Mouse (Mus musculus): ENCODE results near the gene Hist1h1e. TPM values are rescaled to one million over a fixed set of nuclear protein-coding genes. Genes with fewer than 3 reads are reported as not detected.
A peak's percentile ranks its signal among the peaks of the same experiment; 100 is the strongest.

Gene Hist1h1e
- polyA plus RNA-seq, 1 experiment from 2014 or later = 17.6 TPM

DNA sequence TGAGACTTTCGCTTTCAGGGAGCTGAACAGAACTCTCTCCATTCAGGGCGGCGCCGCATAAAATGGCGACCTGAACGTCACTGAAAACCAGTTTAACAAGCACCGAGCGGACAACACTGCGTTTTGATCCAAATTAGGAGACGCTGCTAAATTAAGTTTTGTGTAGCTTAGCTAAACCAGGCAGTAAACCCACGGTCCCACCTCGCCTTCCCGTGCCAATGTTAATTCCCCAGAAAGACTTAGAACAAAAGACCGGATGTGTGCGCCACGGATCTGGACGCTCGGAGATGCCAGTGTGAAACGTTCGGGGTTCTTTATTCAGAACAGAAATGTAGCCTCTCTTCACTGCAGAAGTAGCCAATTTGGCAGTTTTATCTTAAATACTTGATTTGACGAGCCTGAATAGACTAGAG is 37.3 kb downstream of the Hist1h1e start:
- Histone ChIP-seq H3K9me3 (ENCODE audit: control insufficient read depth, low read length) (no peaks in the 10 kb centered on the region), H3K4me2 (replicated peaks; ENCODE audit: low read depth, low read length) (peak overlapping the region; percentile 60), H3K9ac (ENCODE audit: low read depth, low read length) (peak overlapping the region; percentile 71), H3K36me3 (ENCODE audit: control insufficient read depth, insufficient read depth, low read length) (no peaks in the 10 kb centered on the region), H3K4me3 (ENCODE audit: low read length) (peak overlapping the region; percentile 44), H3K27ac (ENCODE audit: low read depth, low read length) (peak overlapping the region; percentile 93), H3K4me1 (ENCODE audit: control insufficient read depth, insufficient read depth, low read length) (peaks cover 17% of the 10 kb centered on the region), H3K27me3 (ENCODE audit: control insufficient read depth, insufficient read depth, low read length) (no peaks in the 10 kb centered on the region)
- WGBS = under 1% methylated on average over 21 of the region's 21 CpGs
- ATAC-seq (ENCODE audit: low FRiP score, low TSS enrichment) = no peak

DNA sequence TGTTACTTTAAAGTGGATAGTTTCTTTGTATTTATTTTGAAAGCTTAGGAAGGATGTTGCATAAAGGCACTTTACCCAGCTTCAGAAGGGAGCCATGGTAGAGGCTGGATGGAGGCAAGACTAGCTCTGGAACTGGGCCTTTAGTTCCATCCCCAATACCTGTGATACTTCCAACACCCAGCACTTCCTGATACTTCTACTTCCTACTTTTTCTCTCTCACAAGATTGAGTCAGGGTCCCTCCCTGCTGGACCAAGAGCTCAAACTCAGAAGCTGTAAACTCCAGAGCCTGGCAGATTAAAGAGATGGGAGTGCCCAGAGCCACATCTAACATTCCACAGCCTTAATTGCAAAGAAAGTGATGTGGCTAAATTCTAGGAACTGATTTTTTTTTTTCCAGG is 38.0 kb downstream of the Hist1h1e start:
- peak overlapping the region; percentile 93 for H3K27ac ChIP-seq (ENCODE audit: low read depth, low read length)
- ATAC-seq (ENCODE audit: low FRiP score, low TSS enrichment) = no peak
- peak overlapping the region; percentile 44 for H3K4me3 ChIP-seq (ENCODE audit: low read length)
- H3K27me3 ChIP-seq (ENCODE audit: control insufficient read depth, insufficient read depth, low read length) = no peaks in the 10 kb centered on the region
- H3K36me3 ChIP-seq (ENCODE audit: control insufficient read depth, insufficient read depth, low read length) = no peaks in the 10 kb centered on the region
- no peaks in the 10 kb centered on the region for H3K9me3 ChIP-seq (ENCODE audit: control insufficient read depth, low read length)
- peak overlapping the region; percentile 60 for H3K4me2 ChIP-seq (replicated peaks; ENCODE audit: low read depth, low read length)
- H3K9ac ChIP-seq (ENCODE audit: low read depth, low read length) = peak overlapping the region; percentile 71
- H3K4me1 ChIP-seq (ENCODE audit: control insufficient read depth, insufficient read depth, low read length) = peaks cover 17% of the 10 kb centered on the region

DNA sequence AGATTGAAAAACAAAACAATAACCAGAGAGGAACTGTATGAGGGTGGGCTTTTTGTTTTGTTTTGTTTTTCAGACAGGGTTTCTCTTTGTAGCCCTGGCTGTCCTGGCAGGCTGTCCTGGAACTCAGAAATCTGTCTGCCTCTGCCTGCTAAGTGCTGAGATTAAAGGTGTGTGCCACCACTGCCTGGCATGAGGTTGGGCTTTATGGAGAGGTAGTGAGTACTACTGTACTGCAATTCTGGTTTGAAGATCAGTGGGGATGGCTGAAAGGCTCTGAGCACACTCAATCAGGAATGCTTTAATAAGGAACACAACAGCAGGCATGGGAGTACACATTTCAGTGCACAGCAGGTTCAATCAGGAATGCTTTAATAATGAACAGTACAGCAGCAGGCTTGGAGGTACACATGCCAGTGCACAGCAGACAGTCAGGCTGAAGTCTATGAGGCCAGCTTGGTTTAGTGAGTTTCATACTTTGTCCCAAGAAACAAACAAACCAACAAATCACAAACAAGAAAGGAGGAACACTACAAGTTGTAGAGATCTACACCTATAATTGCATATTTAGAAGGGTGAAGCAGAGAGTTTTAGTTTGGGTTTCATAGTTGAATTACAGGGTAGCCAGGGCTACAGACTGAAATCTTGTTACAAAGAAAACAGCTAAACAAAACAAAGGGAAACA is 38.8 kb downstream of the Hist1h1e start:
- no peak for ATAC-seq (ENCODE audit: low FRiP score, low TSS enrichment)
- peaks cover 17% of the 10 kb centered on the region for H3K4me1 ChIP-seq (ENCODE audit: control insufficient read depth, insufficient read depth, low read length)
- no peak overlapping the region for H3K4me2 ChIP-seq (replicated peaks; ENCODE audit: low read depth, low read length)
- H3K9me3 ChIP-seq (ENCODE audit: control insufficient read depth, low read length) = no peaks in the 10 kb centered on the region
- no peaks in the 10 kb centered on the region for H3K36me3 ChIP-seq (ENCODE audit: control insufficient read depth, insufficient read depth, low read length)
- no peak overlapping the region for H3K4me3 ChIP-seq (ENCODE audit: low read length)
- no peak overlapping the region; the same call in 1 of the 2 replicates for H3K9ac ChIP-seq (ENCODE audit: low read depth, low read length)
- H3K27ac ChIP-seq (ENCODE audit: low read depth, low read length) = peak overlapping the region; percentile 97
- H3K27me3 ChIP-seq (ENCODE audit: control insufficient read depth, insufficient read depth, low read length) = no peaks in the 10 kb centered on the region

DNA sequence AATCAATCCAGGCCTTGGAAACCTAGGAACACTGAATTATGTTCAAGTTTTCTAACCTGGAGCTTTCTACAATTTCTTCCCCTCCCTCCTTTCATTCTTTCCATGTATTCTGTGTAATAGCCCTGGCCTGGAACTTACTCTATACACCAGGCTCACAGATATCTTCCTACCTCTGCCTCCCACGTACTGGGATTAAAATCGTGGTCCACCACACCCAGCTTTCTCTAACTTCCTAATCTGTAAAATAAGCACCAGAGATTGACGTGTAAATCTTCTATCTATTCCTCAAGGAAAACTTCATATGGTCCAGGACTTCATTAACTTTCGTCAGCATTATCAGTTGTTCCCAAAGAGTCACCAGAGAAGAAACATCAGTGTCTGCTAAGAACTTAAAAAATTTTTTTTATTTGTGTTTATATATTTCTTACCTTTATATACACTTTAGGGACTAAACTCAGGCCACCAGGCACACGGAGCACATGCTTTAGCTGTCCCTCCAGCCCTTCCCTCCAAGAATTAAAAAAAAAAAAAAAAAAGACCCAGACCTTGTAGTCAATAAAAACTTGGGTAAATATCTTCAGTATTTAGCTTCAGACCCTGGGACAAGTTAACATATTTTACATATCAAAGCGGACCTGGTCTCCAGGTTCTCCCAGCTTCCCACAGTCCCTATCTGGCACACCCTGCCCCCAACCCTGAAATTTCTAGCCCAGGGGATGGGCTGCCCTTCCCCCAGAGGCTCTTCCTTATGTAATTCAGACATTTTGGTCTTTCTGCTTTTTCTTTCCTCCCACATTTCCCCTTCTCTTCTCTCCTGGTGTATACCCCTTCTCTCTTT is 39.9 kb downstream of the Hist1h1e start:
- H3K9ac ChIP-seq (ENCODE audit: low read depth, low read length) = peak overlapping the region; percentile 84
- H3K27ac ChIP-seq (ENCODE audit: low read depth, low read length) = peak overlapping the region; percentile 97
- 12% methylated on average over 6 of the region's 6 CpGs for WGBS
- peak overlapping the region; percentile 56 for H3K4me3 ChIP-seq (ENCODE audit: low read length)
- no peaks in the 10 kb centered on the region for H3K36me3 ChIP-seq (ENCODE audit: control insufficient read depth, insufficient read depth, low read length)
- H3K4me1 ChIP-seq (ENCODE audit: control insufficient read depth, insufficient read depth, low read length) = peaks cover 17% of the 10 kb centered on the region
- no peaks in the 10 kb centered on the region for H3K27me3 ChIP-seq (ENCODE audit: control insufficient read depth, insufficient read depth, low read length)
- no peaks in the 10 kb centered on the region for H3K9me3 ChIP-seq (ENCODE audit: control insufficient read depth, low read length)
- H3K4me2 ChIP-seq (replicated peaks; ENCODE audit: low read depth, low read length) = peak overlapping the region; percentile 81
- no peak for ATAC-seq (ENCODE audit: low FRiP score, low TSS enrichment)

DNA sequence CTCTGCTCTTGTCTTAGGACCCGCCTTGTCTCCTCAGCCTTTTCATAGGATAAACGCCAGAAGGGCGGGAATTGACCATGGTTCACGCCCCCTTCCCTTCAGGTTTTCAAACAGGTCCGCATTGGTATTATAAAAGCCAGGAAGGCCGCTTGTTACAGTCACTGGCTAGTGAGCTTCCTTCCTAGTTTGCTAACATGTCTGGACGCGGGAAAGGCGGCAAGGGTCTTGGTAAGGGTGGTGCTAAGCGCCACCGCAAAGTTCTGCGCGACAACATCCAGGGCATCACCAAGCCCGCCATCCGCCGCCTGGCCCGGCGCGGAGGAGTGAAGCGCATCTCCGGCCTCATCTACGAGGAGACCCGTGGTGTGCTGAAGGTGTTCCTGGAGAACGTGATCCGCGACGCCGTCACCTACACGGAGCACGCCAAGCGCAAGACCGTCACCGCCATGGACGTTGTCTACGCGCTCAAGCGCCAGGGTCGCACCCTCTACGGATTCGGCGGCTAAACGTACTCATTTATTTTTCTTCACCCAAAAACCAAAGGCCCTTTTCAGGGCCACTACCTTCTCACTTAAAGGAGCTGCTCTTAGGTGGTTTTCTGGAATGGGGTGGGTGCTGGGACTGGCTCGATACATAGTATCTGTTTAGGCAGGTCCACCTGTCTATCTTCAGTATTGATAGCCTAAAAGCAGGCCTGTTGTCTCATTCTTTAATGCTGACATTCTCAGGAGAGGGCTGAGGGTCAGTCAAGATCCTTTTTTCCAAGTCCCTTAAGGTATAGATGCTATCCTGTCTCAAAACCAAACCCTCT is 40.7 kb downstream of the Hist1h1e start, which contains the start of gene Hist1h4d:
Gene Hist1h4d, plus strand, starts transcription at position 191 of the 811 bp plus-strand sequence.
- H3K4me3 ChIP-seq (ENCODE audit: low read length) = peak within 1 kb of the TSS; percentile 56
- peak; percentile 90 for ATAC-seq (ENCODE audit: low FRiP score, low TSS enrichment)
- H3K9me3 ChIP-seq (ENCODE audit: control insufficient read depth, low read length) = no peaks in the 10 kb centered on the region
- H3K4me1 ChIP-seq (ENCODE audit: control insufficient read depth, insufficient read depth, low read length) = peaks cover 20% of the 10 kb centered on the region
- H3K27me3 ChIP-seq (ENCODE audit: control insufficient read depth, insufficient read depth, low read length) = no peaks in the 10 kb centered on the region
- peak within 1 kb of the TSS; percentile 97 for H3K27ac ChIP-seq (ENCODE audit: low read depth, low read length)
- H3K9ac ChIP-seq (ENCODE audit: low read depth, low read length) = peak within 1 kb of the TSS; percentile 84
- no peaks in the 10 kb centered on the region for H3K36me3 ChIP-seq (ENCODE audit: control insufficient read depth, insufficient read depth, low read length)
- H3K4me2 ChIP-seq (replicated peaks; ENCODE audit: low read depth, low read length) = peak within 1 kb of the TSS; percentile 81
- WGBS = under 1% methylated on average over 43 of the region's 43 CpGs

DNA sequence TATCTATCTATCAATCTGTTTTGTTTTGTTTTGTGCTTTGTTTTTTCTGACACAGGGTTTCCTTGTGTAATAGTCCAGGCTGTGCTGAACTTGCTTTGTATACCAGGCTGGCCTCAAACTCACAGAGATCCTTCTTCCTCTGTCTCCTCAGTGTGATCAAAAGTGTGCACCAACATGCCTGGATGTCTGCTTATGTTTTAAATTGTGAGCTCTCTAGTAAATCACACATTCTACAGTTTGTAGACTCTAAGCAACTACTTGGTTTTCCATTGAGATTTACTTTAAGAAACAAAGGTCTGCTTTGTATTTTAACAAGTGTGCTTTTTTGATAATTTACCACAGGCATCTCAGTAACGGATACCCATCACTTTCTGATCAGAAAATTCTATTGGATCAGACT is 44.5 kb downstream of the Hist1h1e start:
- H3K27ac ChIP-seq (ENCODE audit: low read depth, low read length) = 0 out of 2 replicates have a peak overlapping the region, but pooled peaks have one; percentile 37
- H3K27me3 ChIP-seq (ENCODE audit: control insufficient read depth, insufficient read depth, low read length) = no peaks in the 10 kb centered on the region

DNA sequence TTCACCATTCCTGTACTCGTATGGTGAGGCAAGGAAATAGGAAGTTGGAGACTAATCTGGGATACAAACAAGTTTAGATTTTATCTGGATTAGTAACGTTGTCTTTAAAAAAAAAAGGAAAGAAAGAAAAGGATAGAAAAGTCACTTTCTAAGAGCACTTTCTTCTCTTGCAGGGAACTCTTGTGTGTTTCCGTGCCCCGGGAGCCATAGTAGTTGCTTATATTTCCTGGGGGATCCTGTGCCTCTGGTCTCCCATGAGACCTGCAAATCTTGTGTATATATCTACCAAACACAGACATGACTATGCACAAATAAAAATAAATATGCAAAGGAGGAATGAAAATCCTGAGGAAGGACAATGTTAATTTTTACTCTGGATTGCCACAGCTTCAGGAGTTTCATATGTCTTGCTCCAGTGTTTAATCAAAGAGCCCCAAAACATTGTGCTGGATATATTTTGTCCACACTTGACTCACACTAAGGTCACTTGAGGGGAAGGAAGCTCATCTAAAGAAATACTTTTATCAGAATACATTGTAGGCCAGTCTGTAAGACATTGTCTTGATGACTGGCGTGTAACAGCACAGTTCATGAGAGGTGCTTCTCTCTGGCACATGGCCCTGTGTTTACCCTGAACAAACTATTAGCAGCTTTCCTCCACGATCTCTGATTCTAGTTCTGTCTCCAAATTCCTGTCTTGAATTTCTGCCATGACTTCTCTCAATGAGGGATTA is 45.3 kb downstream of the Hist1h1e start:
- Histone ChIP-seq H3K9ac (ENCODE audit: low read depth, low read length) (peak overlapping the region; percentile 80; the same call in 1 of the 2 replicates), H3K27me3 (ENCODE audit: control insufficient read depth, insufficient read depth, low read length) (no peaks in the 10 kb centered on the region), H3K9me3 (ENCODE audit: control insufficient read depth, low read length) (no peaks in the 10 kb centered on the region), H3K27ac (ENCODE audit: low read depth, low read length) (peak overlapping the region; percentile 78), H3K4me3 (ENCODE audit: low read length) (peak overlapping the region; percentile 54), H3K36me3 (ENCODE audit: control insufficient read depth, insufficient read depth, low read length) (no peaks in the 10 kb centered on the region), H3K4me2 (replicated peaks; ENCODE audit: low read depth, low read length) (peak overlapping the region; percentile 60), H3K4me1 (ENCODE audit: control insufficient read depth, insufficient read depth, low read length) (0 out of 2 replicates have a peak, but pooled peaks cover 11% of the 10 kb centered on the region)
- 43% methylated on average over 6 of the region's 6 CpGs for WGBS
- ATAC-seq (ENCODE audit: low FRiP score, low TSS enrichment) = no peak

More for the DNA sequence above, 44.5 kb downstream of the Hist1h1e start:
- no peak for ATAC-seq (ENCODE audit: low FRiP score, low TSS enrichment)
- H3K9ac ChIP-seq (ENCODE audit: low read depth, low read length) = no peak overlapping the region
- peaks cover 13% of the 10 kb centered on the region for H3K4me1 ChIP-seq (ENCODE audit: control insufficient read depth, insufficient read depth, low read length)
- no peaks in the 10 kb centered on the region for H3K9me3 ChIP-seq (ENCODE audit: control insufficient read depth, low read length)
- H3K36me3 ChIP-seq (ENCODE audit: control insufficient read depth, insufficient read depth, low read length) = no peaks in the 10 kb centered on the region
- H3K4me2 ChIP-seq (replicated peaks; ENCODE audit: low read depth, low read length) = no peak overlapping the region
- WGBS = 98% methylated on average over 1 of the region's 1 CpGs
- H3K4me3 ChIP-seq (ENCODE audit: low read length) = no peak overlapping the region

DNA sequence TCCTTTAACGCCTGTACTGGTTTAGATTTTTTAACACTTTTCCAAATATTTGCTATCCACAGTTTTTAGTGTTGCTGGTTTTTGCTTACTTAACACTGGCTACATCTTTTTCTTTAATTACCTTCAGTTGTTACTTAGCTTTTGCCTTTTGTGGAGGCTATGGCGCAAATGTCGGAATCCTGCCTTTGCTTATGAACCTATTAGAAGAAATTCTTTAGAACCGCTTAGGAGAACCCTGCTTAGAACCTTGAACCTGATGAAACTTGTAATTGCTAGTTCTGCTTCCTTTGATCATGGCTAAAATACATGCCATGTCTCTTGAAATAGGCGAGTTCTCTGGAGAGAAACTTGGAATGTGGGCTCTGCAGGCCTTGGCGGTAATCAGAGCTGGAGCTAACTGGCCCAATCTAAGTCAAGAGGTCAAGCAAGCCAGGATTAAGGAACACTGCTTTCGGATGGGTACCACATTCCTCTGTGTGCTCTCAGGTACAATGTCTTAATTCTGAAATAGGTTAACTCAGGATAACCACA is 45.9 kb downstream of the Hist1h1e start:
- Histone ChIP-seq H3K36me3 (ENCODE audit: control insufficient read depth, insufficient read depth, low read length) (no peaks in the 10 kb centered on the region), H3K27me3 (ENCODE audit: control insufficient read depth, insufficient read depth, low read length) (no peaks in the 10 kb centered on the region), H3K9ac (ENCODE audit: low read depth, low read length) (peak overlapping the region; percentile 80), H3K4me1 (ENCODE audit: control insufficient read depth, insufficient read depth, low read length) (0 out of 2 replicates have a peak, but pooled peaks cover 11% of the 10 kb centered on the region), H3K4me2 (replicated peaks; ENCODE audit: low read depth, low read length) (peak overlapping the region; percentile 60), H3K27ac (ENCODE audit: low read depth, low read length) (peak overlapping the region; percentile 78), H3K4me3 (ENCODE audit: low read length) (peak overlapping the region; percentile 54), H3K9me3 (ENCODE audit: control insufficient read depth, low read length) (no peaks in the 10 kb centered on the region)
- 6% methylated on average over 7 of the region's 7 CpGs for WGBS
- ATAC-seq (ENCODE audit: low FRiP score, low TSS enrichment) = no peak

Measured in kidney, embryonic 14.5 days (tissue).